34 mouse cellular contexts compared by ENCODE assay signal in the genomic region with DNA sequence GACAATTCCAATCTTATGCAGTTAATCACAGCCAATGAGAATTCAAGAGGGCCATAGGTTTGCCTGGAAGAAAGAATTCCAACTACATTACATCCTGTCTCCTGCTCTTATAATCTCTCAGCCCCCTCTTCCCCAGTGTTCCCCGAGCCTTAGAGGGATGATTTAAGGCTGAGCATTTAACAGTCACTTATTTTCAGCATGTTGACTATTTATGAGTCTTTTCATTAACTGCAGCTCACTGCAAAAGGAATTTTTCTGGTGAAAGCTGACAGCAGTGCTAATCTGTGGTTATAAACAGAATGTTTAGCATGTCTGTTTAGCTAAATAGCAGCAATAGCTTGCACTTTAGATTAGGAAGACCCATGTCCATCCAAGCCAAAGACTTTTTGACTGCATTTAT.
"Had no signal": no experiment of that assay in that cellular context is flagged by ENCODE, and none has a peak within 500 bp of the region (broad histone marks: within the 10 kb centered on the region; RNA-seq: fewer than 3 reads in every experiment).

No protein-coding gene starts in this region.

- H3K27me3 ChIP-seq: heart, embryonic 12.5 days; heart, embryonic 13.5 days; heart, embryonic 15.5 days; hindbrain, embryonic 12.5 days; hindbrain, embryonic 13.5 days; hindbrain, embryonic 15.5 days; intestine, embryonic 15.5 days had no signal

- H3K4me2 ChIP-seq: heart, embryonic 11.5 days; heart, embryonic 12.5 days; heart, embryonic 13.5 days; heart, embryonic 15.5 days; hindbrain, embryonic 12.5 days; hindbrain, embryonic 13.5 days; hindbrain, embryonic 14.5 days; hindbrain, embryonic 15.5 days; intestine, embryonic 15.5 days had no signal

- H3K36me3 ChIP-seq: heart, embryonic 12.5 days; heart, embryonic 15.5 days; hindbrain, embryonic 10.5 days; hindbrain, embryonic 12.5 days; hindbrain, embryonic 13.5 days; hindbrain, embryonic 15.5 days; intestine, embryonic 15.5 days had no signal

- H3K9ac ChIP-seq: heart, embryonic 12.5 days; heart, embryonic 13.5 days; heart, embryonic 15.5 days; hindbrain, embryonic 12.5 days; hindbrain, embryonic 13.5 days; hindbrain, embryonic 14.5 days; hindbrain, embryonic 15.5 days; intestine, embryonic 15.5 days had no signal

- H3K27ac ChIP-seq: heart, adult 2 months; heart, embryonic 10.5 days; heart, embryonic 13.5 days; heart, embryonic 15.5 days; hindbrain, embryonic 10.5 days; hindbrain, embryonic 12.5 days; hindbrain, embryonic 13.5 days; hindbrain, embryonic 14.5 days; hindbrain, embryonic 15.5 days; hindbrain, postnatal 0 days; intestine, embryonic 15.5 days; layer of hippocampus, adult 2 months; left cerebral cortex, adult 2 months had no signal

- H3K4me1 ChIP-seq: heart, embryonic 10.5 days; heart, embryonic 12.5 days; heart, embryonic 13.5 days; heart, embryonic 15.5 days; hindbrain, embryonic 10.5 days; hindbrain, embryonic 12.5 days; hindbrain, embryonic 15.5 days; intestine, embryonic 15.5 days had no signal

- H3K9me3 ChIP-seq: heart, embryonic 10.5 days; heart, embryonic 12.5 days; heart, embryonic 13.5 days; heart, embryonic 15.5 days; hindbrain, embryonic 10.5 days; hindbrain, embryonic 12.5 days; hindbrain, embryonic 13.5 days; hindbrain, embryonic 15.5 days; intestine, embryonic 15.5 days had no signal

- DNase-seq: heart, adult 2 months; heart, postnatal 10 days; heart, postnatal 14 days; heart, postnatal 36 days; heart, postnatal 4 days; kidney, adult 11 months; kidney, adult 18-20 months; kidney, adult 2 months; kidney, adult 8-10 months; kidney, adult 9 months; kidney, postnatal 10 days; kidney, postnatal 14 days; kidney, postnatal 25 days; kidney, postnatal 4 days; layer of hippocampus, adult 9-11 months; layer of hippocampus, postnatal 36 days had no signal

- ATAC-seq: hindbrain, embryonic 16.5 days; hindbrain, postnatal 0 days; inflammation-experienced regulatory T-cells, adult 6 months; intestine, embryonic 15.5 days; intestine, embryonic 16.5 days; intestine, postnatal 0 days had no signal

- H3K4me3 ChIP-seq: heart, adult 2 months; heart, embryonic 10.5 days; heart, embryonic 12.5 days; heart, embryonic 13.5 days; heart, embryonic 15.5 days; hindbrain, embryonic 10.5 days; hindbrain, embryonic 12.5 days; hindbrain, embryonic 13.5 days; hindbrain, embryonic 15.5 days; intestine, embryonic 15.5 days; layer of hippocampus, adult 2 months; left cerebral cortex, adult 2 months had no signal
